In the genomic region with DNA sequence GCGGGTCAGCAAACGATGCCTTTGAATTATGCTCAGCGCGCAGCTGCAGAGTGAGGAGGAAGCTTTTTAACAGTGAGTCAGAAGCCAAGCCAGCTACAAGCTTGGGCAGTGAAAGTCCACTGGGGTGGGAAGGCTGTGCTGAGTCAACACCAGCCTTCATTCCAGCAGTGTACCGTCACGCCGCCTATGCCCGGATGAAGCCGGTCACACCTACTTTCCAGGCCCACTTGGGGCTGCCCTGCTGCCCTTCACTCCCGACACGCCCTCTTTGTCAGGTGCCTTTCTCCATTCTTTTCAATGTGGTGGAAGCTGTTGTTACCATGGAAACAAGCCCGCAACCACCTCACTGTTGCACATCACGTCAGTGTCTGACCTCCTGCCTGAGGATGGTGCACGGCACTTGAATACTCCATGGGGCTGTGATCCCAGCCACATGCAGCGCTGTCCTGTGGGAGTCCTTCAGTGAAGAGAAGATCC, we compare ENCODE assay signal across 8 mouse cellular contexts. TPM values are rescaled to one million over a fixed set of nuclear protein-coding genes. Genes with fewer than 3 reads are reported as not detected.
DNase-seq lines count a peak whose midpoint lies in the region; ATAC-seq and TF ChIP-seq lines count a peak whose summit lies in the region.

No protein-coding gene starts in this region.

- in situ Hi-C loops in ES-E14 (cut with MboI; ENCODE audit: low sequenced_read_pairs in 2 of 2, unreplicated experiment in 2 of 2): no loop called here

- no peak overlapping the region for H3K9ac ChIP-seq in ES-E14 (ENCODE audit: insufficient read depth, low read depth, low read length, poor library complexity, severe bottlenecking)
- H3K9ac ChIP-seq in midbrain, embryonic 16.5 days (ENCODE audit: low read depth, low read length): no peak overlapping the region

- ATAC-seq in midbrain, embryonic 16.5 days: peak; percentile 74

- peaks cover 2 to 15% of the 10 kb centered on the region in 2 experiments; a peak in 2 of 4 replicates for H3K4me1 ChIP-seq in ES-E14 (ENCODE audit: control insufficient read depth in 2 of 2, insufficient read depth in 2 of 2, low read length in 2 of 2, poor library complexity in 1 of 2)
- H3K4me1 ChIP-seq in cortical plate, adult 2 months (ENCODE audit: control insufficient read depth, insufficient read depth, low read length): peaks cover 19% of the 10 kb centered on the region
- H3K4me1 ChIP-seq in midbrain, embryonic 16.5 days (ENCODE audit: control insufficient read depth, insufficient read depth, low read length): peaks cover 33% of the 10 kb centered on the region

- H3K36me3 ChIP-seq in ES-E14 (ENCODE audit: control insufficient read depth, insufficient read depth, low read length, poor library complexity, severe bottlenecking): peaks cover 3% of the 10 kb centered on the region; the same call in 1 of the 2 replicates
- no peaks in the 10 kb centered on the region for H3K36me3 ChIP-seq in midbrain, embryonic 16.5 days (ENCODE audit: control insufficient read depth, insufficient read depth, low read length)

- H3K9me3 ChIP-seq in ES-E14 (ENCODE audit: control insufficient read depth, insufficient read depth, low read depth, low read length): no peaks in the 10 kb centered on the region
- no peaks in the 10 kb centered on the region for H3K9me3 ChIP-seq in midbrain, embryonic 16.5 days (replicated peaks; ENCODE audit: control insufficient read depth, low read length, poor library complexity, severe bottlenecking)

- H3K4me2 ChIP-seq in midbrain, embryonic 16.5 days (ENCODE audit: low read length): peak overlapping the region; percentile 29

- no peaks in the 10 kb centered on the region for H3K27me3 ChIP-seq in midbrain, embryonic 16.5 days (ENCODE audit: control insufficient read depth, insufficient read depth, low read depth, low read length)

- WGBS in large intestine, adult 2 months: 19% methylated on average over 14 of the region's 15 CpGs
- WGBS in midbrain, embryonic 16.5 days: 22% methylated on average over 15 of the region's 15 CpGs

- no peak for TF ChIP-seq POLR2A in cortical plate, adult 2 months (IDR thresholded peaks at IDR 0.05; ENCODE audit: extremely low read depth, insufficient read depth, low read length)

- TF ChIP-seq CTCF in cortical plate, adult 2 months (IDR thresholded peaks at IDR 0.05; ENCODE audit: extremely low read depth, insufficient read depth, low read length): no peak

- no peak overlapping the region for H3K4me3 ChIP-seq in ES-E14 (ENCODE audit: insufficient read depth in 1 of 2, low read depth in 1 of 2, low read length in 2 of 2, poor library complexity in 1 of 2, severe bottlenecking in 1 of 2)
- no peak overlapping the region for H3K4me3 ChIP-seq in cortical plate, adult 2 months (ENCODE audit: insufficient read depth, low read length)
- no peak overlapping the region for H3K4me3 ChIP-seq in midbrain, embryonic 16.5 days (ENCODE audit: low read depth, low read length)

- intact Hi-C loops in heart, postnatal 25 days (cut with DNase I): loop anchor here (2.0 kb wide), 1 partner anchor 21 kb away; no protein-coding TSS in a partner anchor
- intact Hi-C loops in left cerebral cortex, postnatal 14 days (cut with DNase I): no loop called here

- H3K27ac ChIP-seq in ES-E14 (ENCODE audit: insufficient read depth, low read depth, low read length, poor library complexity, severe bottlenecking): no peak overlapping the region
- H3K27ac ChIP-seq in cortical plate, adult 2 months (ENCODE audit: insufficient read depth, low read length): 0 out of 2 replicates have a peak overlapping the region, but pooled peaks have one; percentile 2
- H3K27ac ChIP-seq in midbrain, embryonic 16.5 days (ENCODE audit: low read length): peak overlapping the region; percentile 63

- DNase-seq in ES-E14 (ENCODE audit: low read depth, low spot score): peak; percentile 48
- peak; percentile 29 for DNase-seq in heart, postnatal 25 days (ENCODE audit: low spot score)
- peak; percentile 85 for DNase-seq in large intestine, adult 2 months (ENCODE audit: low read depth, low spot score)
- DNase-seq in layer of hippocampus, postnatal 25 days (ENCODE audit: extremely low spot score in 1 of 2, low spot score in 1 of 2): no peak
- DNase-seq in frontal cortex, postnatal 14 days (ENCODE audit: low spot score in 2 of 2): no peak
- no peak for DNase-seq in left cerebral cortex, postnatal 14 days (ENCODE audit: low spot score in 2 of 2)

TF ChIP-seq in ES-E14, 5 proteins besides CTCF, POLR2A, EP300 and RAD21:
- TF ChIP-seq ZNF384 (IDR thresholded peaks at IDR 0.05; ENCODE audit: low read depth, low read length) (no peak), CHD2 (IDR thresholded peaks at IDR 0.05; ENCODE audit: low read depth, low read length) (no peak), MAFK (IDR thresholded peaks at IDR 0.05; ENCODE audit: insufficient read depth, low read depth, low read length) (peak; percentile 58; the same call in 1 of the 2 replicates), ZC3H11A (IDR thresholded peaks at IDR 0.05; ENCODE audit: borderline replicate concordance, low read depth, low read length) (no peak)

RNA-seq across cellular contexts. Expression of gene Cdc42bpb, which starts 24.0 kb away (rescaled TPM):
- 63.7 and 78.2 TPM in 2 replicates for total RNA-seq in ES-E14 (2012; rRNA removed)
- 195 and 201 TPM in 2 replicates for polyA plus RNA-seq in cortical plate, adult 2 months (2012; rRNA removed)
- total RNA-seq in heart, postnatal 25 days (2021): 10 to 100 TPM; 57.5 to 60.2 TPM
- polyA plus RNA-seq in large intestine, adult 2 months (2012; rRNA removed): 186 and 250 TPM in 2 replicates
- 39.9 and 40.2 TPM in 2 replicates for polyA plus RNA-seq in midbrain, embryonic 16.5 days (2015; fragmentation: Nextera tagmentation; extraction: Ambion mirVana)
- 100 to 1,000 TPM; 107 to 117 TPM for total RNA-seq in layer of hippocampus, postnatal 25 days (2021)
- total RNA-seq in left cerebral cortex, postnatal 14 days (2021): 100 to 1,000 TPM; 138 to 141 TPM

RNA-seq across cellular contexts. Expression of gene Lbhd2, which starts 53.1 kb away (rescaled TPM):
- 0.36 TPM in 1 of 2 replicates, not detected in the other for total RNA-seq in ES-E14 (2012; rRNA removed)
- polyA plus RNA-seq in cortical plate, adult 2 months (2012; rRNA removed): 0.45 and 1.4 TPM in 2 replicates
- total RNA-seq in heart, postnatal 25 days (2021): not detected
- 0.92 and 1.5 TPM in 2 replicates for polyA plus RNA-seq in large intestine, adult 2 months (2012; rRNA removed)
- 4.9 and 7.0 TPM in 2 replicates for polyA plus RNA-seq in midbrain, embryonic 16.5 days (2015; fragmentation: Nextera tagmentation; extraction: Ambion mirVana)
- under 1 TPM in 1 of 2 experiments, not detected in 1; 0.86 TPM for total RNA-seq in layer of hippocampus, postnatal 25 days (2021)
- total RNA-seq in left cerebral cortex, postnatal 14 days (2021): 1 to 10 TPM in 1 of 2 experiments, not detected in 1; 1.8 TPM

Comparison
In these comparisons a context has a peak if more than half of its experiments do, and no peak if none do; other contexts are left out.
1. DNase-seq: peak in ES-E14 (single experiment), heart, postnatal 25 days (single experiment) and large intestine, adult 2 months (single experiment); none in layer of hippocampus, postnatal 25 days (0 of 2), frontal cortex, postnatal 14 days (0 of 2) and left cerebral cortex, postnatal 14 days (0 of 2).